Mouse (Mus musculus) forebrain, embryonic 14.5 days (tissue): ENCODE data around the gene Ophn1. TPM values are rescaled to one million over a fixed set of nuclear protein-coding genes. Genes with fewer than 3 reads are reported as not detected.

Experiments
- ATAC-seq: fragments of 200-750 bp; cut with Nextera tagmentation; 2 replicates; pipeline ENCODE4 v1.8.0; 2017; ENCODE audit warnings: mild to moderate bottlenecking, moderate library complexity
- DNase-seq: peaks from one replicate; pipeline ENCODE4 v3.0.0-alpha.2; 2015; ENCODE audit warnings: low spot score
- H3K27ac ChIP-seq: fragments of 300-500 bp; sonication (generic); 2 replicates; pipeline ENCODE4 v1.5.1; 2014; ENCODE audit warnings: low read depth, mild to moderate bottlenecking, control low read depth, low read length, moderate library complexity
- H3K27me3 ChIP-seq: fragments of 300-500 bp; sonication (generic); replicated peaks from 2 replicates; pipeline ENCODE4 v1.6.1; 2014; ENCODE audit warnings: low read length, control low read depth, mixed read lengths; ENCODE audit not compliant: control insufficient read depth, insufficient read depth
- H3K36me3 ChIP-seq: fragments of 300-500 bp; sonication (generic); 2 replicates; pipeline ENCODE4 v1.6.1; 2014; ENCODE audit warnings: low read length, control low read depth; ENCODE audit not compliant: control insufficient read depth, insufficient read depth
- H3K4me1 ChIP-seq: fragments of 300-500 bp; sonication (generic); 2 replicates; pipeline ENCODE4 v1.6.1; 2014; ENCODE audit warnings: antibody characterized with exemption, low read length, control low read depth; ENCODE audit not compliant: control insufficient read depth, insufficient read depth
- H3K4me2 ChIP-seq: fragments of 300-500 bp; sonication (generic); 2 replicates; pipeline ENCODE4 v1.6.1; 2014; ENCODE audit warnings: mild to moderate bottlenecking, control low read depth, low read length
- H3K4me3 ChIP-seq: fragments of 300-500 bp; sonication (generic); 2 replicates; pipeline ENCODE4 v1.5.1; 2014; ENCODE audit warnings: low read depth, low read length, control low read depth
- H3K9ac ChIP-seq: fragments of 300-500 bp; sonication (generic); 2 replicates; pipeline ENCODE4 v1.6.1; 2014; ENCODE audit warnings: mild to moderate bottlenecking, low read length, control low read depth, moderate library complexity
- H3K9me3 ChIP-seq: fragments of 300-500 bp; sonication (generic); replicated peaks from 2 replicates; pipeline ENCODE4 v1.6.1; 2016; ENCODE audit warnings: low read length, control low read depth, mixed read lengths; ENCODE audit not compliant: control insufficient read depth
- WGBS: fragments of 180-500 bp; shearing (Covaris S2); extraction: QIAGEN DNeasy Blood & Tissue Kit; methylation state at CpG from one replicate; pipeline ENCODE4 v1.1.7; 2014; 5-methylcytosine and 5-hydroxymethylcytosine counted together
- polyA plus RNA-seq: library from polyadenylated mRNA; unstranded; fragments of >200 nt; fragmentation: Nextera tagmentation; extraction: Ambion mirVana; gene quantifications from 2 replicates; pipeline ENCODE4 v1.2.1, GENCODE M21; 2014

The Ophn1 gene
- polyA plus RNA-seq, 1 experiment from 2014 or later, result 24.5 TPM

- Histone ChIP-seq H3K4me3 (peak overlapping the region; percentile 49), H3K4me1 (no peaks in the 10 kb centered on the region; the same call in 1 of the 2 replicates), H3K27me3 (no peaks in the 10 kb centered on the region), H3K9me3 (no peaks in the 10 kb centered on the region), H3K27ac (peak overlapping the region; percentile 89), H3K36me3 (no peaks in the 10 kb centered on the region), H3K4me2 (peak overlapping the region; percentile 58), H3K9ac (peak overlapping the region; percentile 68)
- no peak for ATAC-seq
- 20% methylated on average over 14 of the region's 14 CpGs for WGBS
- peak; percentile 32 for DNase-seq
Observed at GRCm38 (mm10) chrX:98890072-98890405, 786 bp downstream of the Ophn1 start.

DNA sequence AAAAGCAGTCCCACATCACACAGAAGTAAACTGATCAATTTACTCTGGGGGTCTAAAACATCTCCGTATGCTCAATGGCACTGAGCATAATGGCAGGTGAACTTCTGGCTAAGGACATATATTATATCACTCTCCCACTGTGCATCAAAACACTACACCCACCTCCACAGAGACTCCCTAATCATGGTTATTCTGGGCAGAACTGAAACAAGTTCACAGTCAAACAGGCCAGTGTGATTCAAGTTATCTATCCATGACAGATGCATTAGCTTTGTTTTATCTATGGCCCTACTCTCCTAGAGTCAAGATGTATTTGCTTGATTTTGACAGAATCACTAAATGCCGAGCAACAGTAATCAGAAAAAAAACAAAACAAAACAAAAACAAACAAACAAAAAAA lies 8.8 kb downstream of the Ophn1 start:
- Histone ChIP-seq H3K4me3 (no peak overlapping the region), H3K4me1 (no peaks in the 10 kb centered on the region), H3K9me3 (no peaks in the 10 kb centered on the region), H3K36me3 (no peaks in the 10 kb centered on the region), H3K9ac (no peak overlapping the region), H3K4me2 (no peak overlapping the region), H3K27ac (no peak overlapping the region), H3K27me3 (no peaks in the 10 kb centered on the region)
- ATAC-seq (no peak), DNase-seq (no peak)
- WGBS, result 84% methylated on average over 2 of the region's 2 CpGs

DNA sequence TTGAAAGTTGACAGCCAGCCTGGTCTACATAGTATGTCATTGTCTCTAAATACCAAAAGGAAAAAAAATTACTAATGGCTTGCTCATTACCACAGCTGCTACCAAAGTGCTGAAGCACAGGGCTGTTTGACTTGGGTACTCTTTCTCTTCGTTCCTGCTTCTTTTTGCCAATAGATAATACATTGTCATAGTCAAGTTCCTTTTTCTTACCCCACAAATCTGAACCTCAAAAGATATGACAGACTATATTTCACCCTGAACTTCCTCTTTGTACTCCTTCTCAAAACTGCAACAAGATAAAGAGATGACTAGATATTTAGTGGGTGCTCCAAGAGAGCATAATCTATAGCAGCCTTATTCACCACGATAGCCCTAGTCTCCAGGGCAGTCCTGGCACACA lies 9.7 kb downstream of the Ophn1 start:
- no peak overlapping the region for H3K9ac ChIP-seq
- no peaks in the 10 kb centered on the region for H3K4me1 ChIP-seq
- no peak overlapping the region for H3K4me3 ChIP-seq
- ATAC-seq, result no peak
- 89% methylated on average over 2 of the region's 2 CpGs for WGBS
- H3K27ac ChIP-seq, result no peak overlapping the region
- no peaks in the 10 kb centered on the region for H3K27me3 ChIP-seq
- H3K9me3 ChIP-seq, result no peaks in the 10 kb centered on the region
- H3K36me3 ChIP-seq, result no peaks in the 10 kb centered on the region
- H3K4me2 ChIP-seq, result no peak overlapping the region
- no peak for DNase-seq

DNA sequence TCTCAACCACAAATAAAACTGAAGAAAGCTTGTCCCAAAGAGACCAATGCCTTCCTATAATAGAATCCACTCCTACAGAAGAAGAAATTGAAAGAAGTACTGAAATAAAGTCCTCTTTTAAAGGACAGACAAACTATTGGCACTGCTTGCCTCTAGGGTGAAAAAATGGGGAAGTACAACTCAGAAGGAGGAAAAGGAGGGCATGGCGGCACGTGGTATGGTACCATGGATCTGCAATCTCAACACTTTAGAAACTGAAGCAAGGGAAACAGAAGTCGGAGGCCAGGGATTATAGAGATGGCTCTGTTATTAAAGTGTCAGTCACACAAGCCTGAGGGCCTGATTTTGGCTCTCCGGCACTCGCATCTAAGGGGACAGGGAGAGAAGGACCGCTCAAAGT lies 10.5 kb downstream of the Ophn1 start:
- DNase-seq (no peak), ATAC-seq (no peak)
- H3K36me3 ChIP-seq, result no peaks in the 10 kb centered on the region
- no peaks in the 10 kb centered on the region for H3K9me3 ChIP-seq
- WGBS, result 93% methylated on average over 6 of the region's 6 CpGs
- H3K27ac ChIP-seq, result no peak overlapping the region
- no peaks in the 10 kb centered on the region for H3K27me3 ChIP-seq
- no peak overlapping the region for H3K9ac ChIP-seq
- no peak overlapping the region for H3K4me3 ChIP-seq
- H3K4me2 ChIP-seq, result no peak overlapping the region
- H3K4me1 ChIP-seq, result no peaks in the 10 kb centered on the region

GRCm38 (mm10) chrX:98875144-98875543 lies 15.7 kb downstream of the Ophn1 start:
- Histone ChIP-seq H3K9ac (no peak overlapping the region), H3K9me3 (no peaks in the 10 kb centered on the region), H3K27ac (no peak overlapping the region), H3K27me3 (no peaks in the 10 kb centered on the region), H3K36me3 (no peaks in the 10 kb centered on the region), H3K4me2 (no peak overlapping the region), H3K4me1 (no peaks in the 10 kb centered on the region), H3K4me3 (no peak overlapping the region)
- DNase-seq (no peak), ATAC-seq (no peak)
- WGBS, result 32% methylated on average over 6 of the region's 6 CpGs

DNA sequence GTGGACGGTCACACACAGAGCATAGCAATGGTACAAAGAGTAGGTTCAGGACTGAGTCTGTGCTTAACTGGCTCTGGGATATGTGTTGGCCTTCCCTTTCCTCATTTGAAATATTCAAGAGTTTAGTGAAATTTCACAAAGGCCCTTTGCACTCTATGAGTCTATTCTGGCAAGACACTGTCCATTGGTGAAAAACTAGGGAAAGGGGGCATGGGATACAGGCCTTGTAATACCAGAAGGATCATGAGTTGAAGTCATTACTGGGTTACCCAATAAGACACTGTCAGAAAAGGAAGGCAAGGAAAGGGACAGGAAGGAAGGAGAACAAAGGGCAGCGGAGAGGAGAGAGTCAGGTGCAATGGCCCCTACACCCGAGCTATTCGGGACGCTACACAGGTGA lies 16.7 kb downstream of the Ophn1 start:
- DNase-seq, result no peak
- H3K36me3 ChIP-seq, result no peaks in the 10 kb centered on the region
- H3K9ac ChIP-seq, result no peak overlapping the region
- H3K27ac ChIP-seq, result no peak overlapping the region
- H3K4me3 ChIP-seq, result no peak overlapping the region
- no peaks in the 10 kb centered on the region for H3K9me3 ChIP-seq
- H3K4me2 ChIP-seq, result no peak overlapping the region
- 87% methylated on average over 5 of the region's 5 CpGs for WGBS
- H3K4me1 ChIP-seq, result no peaks in the 10 kb centered on the region
- no peak for ATAC-seq
- H3K27me3 ChIP-seq, result no peaks in the 10 kb centered on the region

- Histone ChIP-seq H3K9ac (no peak overlapping the region), H3K4me1 (no peaks in the 10 kb centered on the region), H3K9me3 (no peaks in the 10 kb centered on the region), H3K27ac (no peak overlapping the region), H3K4me3 (no peak overlapping the region), H3K36me3 (no peaks in the 10 kb centered on the region), H3K4me2 (no peak overlapping the region), H3K27me3 (no peaks in the 10 kb centered on the region)
- DNase-seq (peak; percentile 28), ATAC-seq (peak; percentile 60)
- WGBS, result 68% methylated on average over 1 of the region's 1 CpGs
Observed at GRCm38 (mm10) chrX:98872064-98872463, 18.8 kb downstream of the Ophn1 start.

DNA sequence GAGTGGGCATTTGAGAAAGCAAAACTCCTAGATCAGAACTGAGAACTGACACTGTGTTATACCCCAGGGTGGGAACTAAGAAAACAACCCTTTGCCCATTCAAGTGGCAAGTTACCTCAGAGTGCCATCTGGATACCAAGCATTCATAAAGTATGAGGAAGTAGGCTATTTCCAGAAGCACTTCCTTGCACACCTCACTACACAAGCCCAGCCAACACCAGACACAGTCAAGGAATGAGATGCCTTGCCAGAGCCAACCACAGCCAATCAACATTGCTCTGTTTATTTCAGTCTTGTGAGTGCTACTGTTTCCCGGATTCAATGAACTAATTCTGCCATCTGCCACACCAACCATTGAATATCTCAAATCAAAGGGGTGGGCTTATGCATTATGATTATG lies 20.3 kb downstream of the Ophn1 start:
- H3K36me3 ChIP-seq, result no peaks in the 10 kb centered on the region
- H3K27me3 ChIP-seq, result no peaks in the 10 kb centered on the region
- no peaks in the 10 kb centered on the region for H3K9me3 ChIP-seq
- DNase-seq, result no peak
- H3K27ac ChIP-seq, result no peak overlapping the region
- no peak overlapping the region for H3K9ac ChIP-seq
- WGBS, result 68% methylated on average over 1 of the region's 1 CpGs
- no peak for ATAC-seq
- H3K4me2 ChIP-seq, result no peak overlapping the region
- no peaks in the 10 kb centered on the region for H3K4me1 ChIP-seq
- H3K4me3 ChIP-seq, result no peak overlapping the region

- H3K9me3 ChIP-seq, result no peaks in the 10 kb centered on the region
- H3K27ac ChIP-seq, result no peak overlapping the region
- whole genome bisulfite sequencing, result 85% methylated on average over 2 of the region's 2 CpGs
- no peak for DNase-seq
- no peaks in the 10 kb centered on the region for H3K27me3 ChIP-seq
- H3K4me1 ChIP-seq, result no peaks in the 10 kb centered on the region
- no peak overlapping the region for H3K9ac ChIP-seq
- no peak overlapping the region for H3K4me3 ChIP-seq
- H3K36me3 ChIP-seq, result no peaks in the 10 kb centered on the region
- no peak for ATAC-seq
- no peak overlapping the region for H3K4me2 ChIP-seq
Observed at GRCm38 (mm10) chrX:98869735-98870134, 21.1 kb downstream of the Ophn1 start.

DNA sequence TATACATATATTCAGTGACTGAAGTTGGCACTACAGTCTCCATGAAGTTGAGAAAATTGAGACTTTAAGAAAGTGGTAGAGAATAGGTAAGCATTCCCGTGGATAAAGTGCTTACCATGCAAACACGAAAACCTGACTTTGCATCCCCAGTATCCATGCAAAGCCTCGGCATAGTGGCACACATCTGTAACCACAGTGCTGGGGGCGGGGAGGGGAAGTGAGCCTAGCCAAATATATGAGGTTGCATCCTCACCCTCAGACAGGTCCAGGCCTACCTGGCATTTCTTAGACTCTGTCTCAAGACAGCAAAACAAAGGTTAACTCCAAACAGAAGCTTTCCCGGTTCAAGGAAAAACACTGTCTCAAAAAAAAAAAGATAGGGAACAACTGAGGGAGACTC lies 21.7 kb downstream of the Ophn1 start:
- no peaks in the 10 kb centered on the region for H3K27me3 ChIP-seq
- DNase-seq, result no peak
- WGBS, result 81% methylated on average over 5 of the region's 5 CpGs
- H3K4me3 ChIP-seq, result no peak overlapping the region
- no peaks in the 10 kb centered on the region for H3K36me3 ChIP-seq
- H3K9me3 ChIP-seq, result no peaks in the 10 kb centered on the region
- no peak overlapping the region for H3K9ac ChIP-seq
- H3K4me2 ChIP-seq, result no peak overlapping the region
- ATAC-seq, result no peak
- H3K27ac ChIP-seq, result no peak overlapping the region
- no peaks in the 10 kb centered on the region for H3K4me1 ChIP-seq
